Mouse (Mus musculus) gastrocnemius, postnatal 14 days (tissue): Measurements from ENCODE around the gene 6030458C11Rik. TPM values are rescaled to one million over a fixed set of nuclear protein-coding genes. Genes with fewer than 3 reads are reported as not detected.

Source experiments
- DNase-seq: peaks from one replicate; pipeline ENCODE4 v3.0.0; 2021; ENCODE audit warnings: mixed read lengths
- intact Hi-C: fragments of 180-260 bp; cut with DNase I; formaldehyde crosslinking; loops from one replicate; pipeline ENCODE4 v1.15.1; 2025; ENCODE audit warnings: low total_unique reads
- long read RNA-seq, 2 experiments: library from polyadenylated mRNA; stranded (forward); transcript quantifications; one replicate each; pipeline ENCODE4 v2.0.0; 2021
- total RNA-seq, 2 experiments: library from RNA; stranded (reverse); gene quantifications; 2 replicates each; pipeline ENCODE4 v1.2.3; 2021

The 6030458C11Rik gene
- 10 to 100 TPM; 16.2 to 16.8 TPM for total RNA-seq
- long read RNA-seq, experiment 1, transcript 6030458C11Rik-201 (9 exons, 3,966 nt): major isoform, 25 of 33 reads
- long read RNA-seq, experiment 1, partial matches to known transcripts: 4 of 33 reads
- long read RNA-seq, experiment 1, other reads (novel, unspliced or antisense): 3 of 33 reads
- long read RNA-seq, experiment 2, transcript 6030458C11Rik-201 (9 exons, 3,966 nt): major isoform, 41 of 55 reads
- long read RNA-seq, experiment 2, partial matches to known transcripts: 1 of 55 reads
- long read RNA-seq, experiment 2, other reads (novel, unspliced or antisense): 11 of 55 reads

DNA sequence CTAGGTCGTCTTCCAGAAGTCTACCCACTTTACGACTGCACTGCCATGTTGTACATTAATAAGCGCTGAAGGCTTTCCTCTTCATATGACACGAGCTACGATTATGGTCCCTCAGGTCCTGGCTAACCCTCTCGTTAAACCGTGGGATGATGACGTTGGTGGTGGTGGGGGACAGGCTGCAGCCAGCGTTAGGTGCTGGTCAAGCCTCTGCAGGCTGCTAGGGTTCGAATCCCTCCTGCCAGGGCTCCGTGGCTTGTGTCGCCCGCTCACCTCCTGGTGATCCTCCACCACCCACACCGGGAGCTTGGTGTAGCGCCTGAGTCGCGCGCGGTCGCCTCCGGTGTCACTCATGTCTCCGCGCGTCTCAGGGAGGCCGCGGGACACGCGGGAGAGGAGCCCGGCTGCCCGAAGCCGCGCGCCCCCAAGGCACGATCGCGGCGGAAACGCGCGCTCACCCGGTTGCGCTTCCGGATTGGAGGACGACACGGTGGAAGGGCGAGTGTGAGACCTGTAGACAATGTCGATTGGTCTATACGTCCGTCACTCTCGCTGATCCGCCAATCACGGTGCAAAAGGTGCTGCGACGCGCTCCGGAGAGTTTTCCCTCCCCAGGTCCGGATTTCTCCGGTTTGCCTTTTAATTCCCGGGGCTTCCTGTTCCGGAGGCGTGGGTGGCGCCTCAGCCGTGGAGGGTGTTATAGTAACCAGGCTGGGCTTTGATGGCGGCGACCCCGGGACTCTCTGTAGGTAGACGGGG lies at the start of gene 6030458C11Rik, which contains the start of gene Drosha:
6030458C11Rik (minus strand) TSS at position 453 of the 756 bp plus-strand sequence.
Drosha (plus strand) TSS at position 619 of the 756 bp plus-strand sequence.
- peak; percentile 96 for DNase-seq
- intact Hi-C loops: no loop called here

GRCm38 (mm10) chr15:12867269-12867668 lies 42.8 kb upstream of the 6030458C11Rik start:
- intact Hi-C loops: no loop called here
- no peak for DNase-seq

DNA sequence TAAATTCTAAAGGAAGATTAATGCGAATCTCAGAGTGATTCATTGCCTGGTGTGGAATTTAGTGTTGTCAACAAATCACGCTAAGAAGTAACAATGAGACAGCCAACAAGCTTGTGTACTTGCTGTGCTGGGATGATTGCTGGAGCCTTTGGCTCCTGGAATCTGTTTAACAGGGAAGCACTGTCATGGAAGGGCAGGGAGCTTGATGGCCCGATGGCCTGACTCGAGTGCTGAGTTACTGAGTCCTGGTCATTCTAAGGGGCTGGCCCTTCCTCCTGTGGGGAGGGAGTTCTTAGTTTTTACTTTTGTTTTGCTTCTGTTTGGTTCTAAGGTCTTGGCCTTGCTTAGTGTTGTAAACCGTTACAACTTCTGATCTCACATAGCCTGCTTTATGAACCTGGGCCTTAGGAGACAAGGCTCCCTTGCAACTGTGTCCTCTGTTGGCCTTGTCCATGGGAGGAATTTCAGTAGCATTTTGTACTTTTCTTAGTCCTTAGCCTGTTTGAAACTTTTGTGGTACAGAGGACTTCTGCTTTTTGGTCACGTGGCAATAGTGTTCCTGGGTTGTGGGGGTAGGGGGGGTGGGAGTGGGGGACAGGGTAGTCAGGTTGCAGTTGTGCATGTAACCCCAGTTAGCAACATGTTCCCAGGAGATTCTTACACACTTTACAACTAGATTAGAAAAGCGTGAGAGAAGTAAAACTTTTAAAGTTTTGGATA lies 41.3 kb upstream of the 6030458C11Rik start:
- intact Hi-C loops: no loop called here
- DNase-seq: no peak

DNA sequence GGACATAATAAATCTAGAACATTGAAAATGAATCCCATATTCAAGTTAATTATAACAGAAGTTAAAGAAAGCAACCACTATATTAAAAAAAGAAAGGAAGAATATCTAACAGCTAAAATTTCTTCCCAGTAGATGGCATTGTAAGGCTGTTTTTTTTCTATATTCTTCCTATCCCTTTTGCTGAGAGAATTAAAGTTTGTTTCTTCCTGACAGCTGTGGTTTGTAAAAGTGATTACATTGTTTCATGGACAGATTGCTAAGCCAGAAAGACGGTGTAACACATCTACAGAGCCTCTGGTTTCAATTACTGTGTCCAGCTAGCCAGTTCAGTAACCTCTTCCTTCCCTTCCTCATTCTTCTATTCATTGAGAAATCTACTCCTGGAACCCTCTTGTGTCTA lies 39.2 kb upstream of the 6030458C11Rik start:
- no peak for DNase-seq
- intact Hi-C loops: no loop called here

DNA sequence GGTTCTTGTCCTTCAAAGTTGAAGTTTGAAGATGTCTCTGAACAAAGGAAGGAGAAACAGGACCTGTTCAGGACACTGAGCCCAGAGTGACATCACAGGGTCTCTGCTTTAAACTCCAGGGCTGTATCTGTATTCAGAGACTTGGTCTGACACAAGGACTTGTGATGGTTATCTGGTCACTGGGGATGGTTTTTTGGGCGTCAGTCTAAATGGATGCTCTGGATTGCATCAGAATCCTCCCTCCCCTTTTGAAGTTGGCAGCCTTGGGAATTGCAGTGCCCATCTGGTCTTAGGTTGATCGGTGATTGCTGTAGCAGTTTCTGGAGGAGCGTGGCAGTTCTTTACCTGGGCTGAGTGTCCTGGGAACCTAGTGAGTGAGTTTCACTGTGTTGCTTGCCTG lies 37.6 kb upstream of the 6030458C11Rik start:
- intact Hi-C loops: no loop called here
- no peak for DNase-seq

- DNase-seq: no peak
- intact Hi-C loops: no loop called here
Observed at GRCm38 (mm10) chr15:12858645-12859044, 34.2 kb upstream of the 6030458C11Rik start.

- intact Hi-C loops: no loop called here
- DNase-seq: no peak
Observed at GRCm38 (mm10) chr15:12857840-12858516, 33.5 kb upstream of the 6030458C11Rik start.

- no peak for DNase-seq
- intact Hi-C loops: no loop called here
Observed at GRCm38 (mm10) chr15:12856780-12857179, 32.3 kb upstream of the 6030458C11Rik start.

GRCm38 (mm10) chr15:12853471-12853870 lies 29.0 kb upstream of the 6030458C11Rik start:
- no peak for DNase-seq
- intact Hi-C loops: no loop called here

GRCm38 (mm10) chr15:12849373-12849772 lies 24.9 kb upstream of the 6030458C11Rik start:
- no peak for DNase-seq
- intact Hi-C loops: no loop called here

DNA sequence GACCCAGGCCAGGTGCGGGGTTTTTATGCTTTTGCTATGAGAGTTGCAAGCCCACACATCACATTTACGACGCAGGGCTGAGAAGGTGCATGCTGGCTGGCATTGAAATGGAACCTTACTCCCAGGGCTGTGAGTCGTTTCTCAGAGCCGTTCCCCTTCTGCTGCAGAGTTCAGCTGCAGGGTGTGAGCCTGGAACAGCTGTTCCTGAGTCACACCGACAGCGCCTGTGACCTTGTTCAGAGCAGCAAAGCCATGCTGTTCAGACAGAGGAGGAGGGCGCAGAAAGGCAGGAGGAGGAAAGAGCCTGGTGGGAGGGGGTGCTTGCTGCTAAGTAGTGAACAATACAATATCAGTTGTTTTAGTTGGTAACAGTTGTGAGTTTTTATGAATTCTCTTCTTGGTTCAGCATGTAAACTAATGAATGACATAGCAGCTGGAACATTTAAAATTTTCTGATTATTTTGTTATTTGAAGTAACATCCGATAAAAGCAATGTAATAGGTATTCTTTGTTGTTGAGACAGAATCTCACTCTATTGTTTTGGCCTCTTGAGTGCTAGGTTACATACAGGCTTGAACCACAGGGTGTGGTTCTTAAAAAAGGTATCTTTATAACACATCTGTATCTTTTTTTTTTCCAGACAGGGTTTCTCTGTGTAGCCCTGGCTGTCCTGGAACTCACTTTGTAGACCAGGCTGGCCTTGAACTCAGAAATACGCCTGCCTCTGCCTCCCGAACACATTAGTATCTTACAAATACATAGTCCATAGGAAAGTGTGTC lies 23.9 kb upstream of the 6030458C11Rik start:
- peak; percentile 22 for DNase-seq
- intact Hi-C loops: no loop called here

GRCm38 (mm10) chr15:12842833-12843232 lies 18.4 kb upstream of the 6030458C11Rik start:
- intact Hi-C loops: no loop called here
- no peak for DNase-seq

- intact Hi-C loops: no loop called here
Observed at GRCm38 (mm10) chr15:12840737-12841136, 16.3 kb upstream of the 6030458C11Rik start.

GRCm38 (mm10) chr15:12834231-12834630 lies 9.8 kb upstream of the 6030458C11Rik start:
- intact Hi-C loops: no loop called here
- no peak for DNase-seq

More at GRCm38 (mm10) chr15:12840737-12841136, 16.3 kb upstream of the 6030458C11Rik start:
- DNase-seq: no peak

- intact Hi-C loops: no loop called here
- DNase-seq: no peak
Observed at GRCm38 (mm10) chr15:12833385-12833784, 8.9 kb upstream of the 6030458C11Rik start.

- no peak for DNase-seq
- intact Hi-C loops: no loop called here
Observed at GRCm38 (mm10) chr15:12832599-12832998, 8.2 kb upstream of the 6030458C11Rik start.

DNA sequence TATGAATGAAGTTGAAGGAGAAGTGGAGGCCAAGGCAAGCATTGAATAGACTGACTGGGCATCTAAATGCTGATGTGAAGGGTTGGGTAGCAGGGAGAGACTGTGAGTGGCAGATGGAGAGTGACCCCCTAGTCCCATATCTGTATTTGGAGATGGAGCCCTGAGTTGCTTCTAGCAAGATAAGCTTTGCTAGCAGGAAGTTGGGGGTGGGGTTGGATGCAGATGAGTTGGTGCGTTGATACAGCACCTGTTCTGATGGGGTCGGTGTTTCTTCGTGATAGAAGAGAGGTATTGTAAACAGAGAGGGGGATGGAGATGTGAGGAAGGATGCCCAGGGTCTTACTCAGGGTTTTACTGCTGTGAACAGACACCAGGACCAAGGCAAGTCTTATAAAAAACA lies 5.4 kb upstream of the 6030458C11Rik start:
- intact Hi-C loops: no loop called here
- DNase-seq: no peak

- intact Hi-C loops: no loop called here
- no peak for DNase-seq
Observed at GRCm38 (mm10) chr15:12825408-12825807, 959 bp upstream of the 6030458C11Rik start.

- intact Hi-C loops: no loop called here
- DNase-seq: no peak
Observed at GRCm38 (mm10) chr15:12824965-12825364, 516 bp upstream of the 6030458C11Rik start.
